Mouse (Mus musculus) spleen, adult 2 months (tissue): ENCODE results near the gene Olfr168.

ENCODE experiments used
- CTCF ChIP-seq: fragments of 200-500 bp; IDR thresholded peaks from 2 replicates; pipeline ENCODE4 v1.5.1; 2011; ENCODE audit warnings: mild to moderate bottlenecking, inconsistent platforms; ENCODE audit not compliant: insufficient read depth, insufficient read length, insufficient replicate concordance; ENCODE audit errors: extremely low read depth
- POLR2A ChIP-seq: fragments of 200-500 bp; IDR thresholded peaks from 2 replicates; pipeline ENCODE4 v1.6.1; 2011; ENCODE audit warnings: low read depth, low read length, inconsistent platforms

- TF ChIP-seq CTCF (no peak), POLR2A (no peak)
Observed at GRCm38 (mm10) chr16:19483394-19483793, 52.0 kb downstream of the Olfr168 start, which contains the start of gene Olfr166.
